In genomic region chr1:36575347-36575746, GRCm38 (mm10) we compare ENCODE assay signal across 32 mouse cellular contexts. TPM values are rescaled to one million over a fixed set of nuclear protein-coding genes. Genes with fewer than 3 reads are reported as not detected.
DNase-seq lines count a peak whose midpoint lies in the region; ATAC-seq and TF ChIP-seq lines count a peak whose summit lies in the region.
"Had no signal": no experiment of that assay in that cellular context is flagged by ENCODE, and none has a peak within 500 bp of the region (broad histone marks: within the 10 kb centered on the region; RNA-seq: fewer than 3 reads in every experiment).

No protein-coding gene starts in this region.

- H3K4me3 ChIP-seq in lung, embryonic 14.5 days (ENCODE audit: low read depth, low read length), result no peak overlapping the region
- no peak overlapping the region for H3K4me3 ChIP-seq in limb, embryonic 10.5 days
- H3K4me3 ChIP-seq: embryonic facial prominence, embryonic 12.5 days; heart, embryonic 12.5 days; hindbrain, embryonic 13.5 days; limb, embryonic 15.5 days; myocyte; neural tube, embryonic 12.5 days had no signal

- peaks cover 20% of the 10 kb centered on the region for H3K4me1 ChIP-seq in lung, embryonic 14.5 days (ENCODE audit: insufficient read depth)
- peaks cover 90% of the 10 kb centered on the region for H3K4me1 ChIP-seq in limb, embryonic 10.5 days

- no peaks in the 10 kb centered on the region for H3K9me3 ChIP-seq in lung, embryonic 14.5 days (ENCODE audit: low read depth, low read length)
- H3K9me3 ChIP-seq in limb, embryonic 10.5 days (replicated peaks), result no peaks in the 10 kb centered on the region
- H3K9me3 ChIP-seq: embryonic facial prominence, embryonic 12.5 days; heart, embryonic 12.5 days; hindbrain, embryonic 13.5 days; limb, embryonic 15.5 days; neural tube, embryonic 12.5 days had no signal

- H3K9ac ChIP-seq in lung, embryonic 14.5 days, result no peak overlapping the region
- H3K9ac ChIP-seq: embryonic facial prominence, embryonic 12.5 days; forebrain, postnatal 0 days; heart, embryonic 12.5 days; hindbrain, embryonic 13.5 days; limb, embryonic 15.5 days; liver, embryonic 14.5 days; neural tube, embryonic 12.5 days had no signal

- peak overlapping the region; percentile 16; the same call in 1 of the 2 replicates for H3K27ac ChIP-seq in lung, embryonic 14.5 days (ENCODE audit: low read depth)
- H3K27ac ChIP-seq in limb, embryonic 10.5 days, result peak overlapping the region; percentile 77
- H3K27ac ChIP-seq: embryonic facial prominence, embryonic 12.5 days; hindbrain, embryonic 13.5 days; limb, embryonic 15.5 days; liver, embryonic 14.5 days; neural tube, embryonic 12.5 days had no signal

- H3K36me3 ChIP-seq in lung, embryonic 14.5 days (ENCODE audit: insufficient read depth), result no peaks in the 10 kb centered on the region
- H3K36me3 ChIP-seq in limb, embryonic 10.5 days, result no peaks in the 10 kb centered on the region
- H3K36me3 ChIP-seq: embryonic facial prominence, embryonic 12.5 days; heart, embryonic 12.5 days; hindbrain, embryonic 13.5 days; limb, embryonic 15.5 days; neural tube, embryonic 12.5 days had no signal

- no peak for TF ChIP-seq CTCF in lung, embryonic 14.5 days (IDR thresholded peaks at IDR 0.05; ENCODE audit: low read depth)

- DNase-seq in heart, adult 11 months, result peak; percentile 93
- no peak for DNase-seq in heart, postnatal 4 days
- no peak for DNase-seq in lung, embryonic 14.5 days
- DNase-seq in lung, postnatal 10 days, result no peak
- DNase-seq in limb, embryonic 10.5 days (ENCODE audit: low spot score), result no peak
- DNase-seq in frontal cortex, adult 2 months (ENCODE audit: extremely low spot score in 1 of 2, low spot score in 1 of 2), result no peak
- no peak for DNase-seq in ovary, postnatal 14 days (ENCODE audit: low spot score)
- DNase-seq: adrenal gland, adult 2 months; cerebellum, adult 2 months; cerebellum, postnatal 14 days; forebrain, postnatal 0 days; gastrocnemius, postnatal 25 days; heart, postnatal 10 days; kidney, adult 18-20 months; kidney, postnatal 4 days; lung, adult 2 months; right cerebral cortex, postnatal 4 days; thymus, postnatal 14 days had no signal

- H3K4me2 ChIP-seq in lung, embryonic 14.5 days, result no peak overlapping the region
- H3K4me2 ChIP-seq: embryonic facial prominence, embryonic 12.5 days; heart, embryonic 12.5 days; hindbrain, embryonic 13.5 days; limb, embryonic 15.5 days; midbrain, embryonic 11.5 days; neural tube, embryonic 12.5 days had no signal

- ATAC-seq in lung, embryonic 14.5 days (ENCODE audit: insufficient read depth), result no peak
- ATAC-seq: CD4-positive, CD25-positive, alpha-beta regulatory T cell, adult 4 months; forebrain, postnatal 0 days had no signal

- WGBS in lung, embryonic 14.5 days, result 46% methylated on average over 6 of the region's 6 CpGs
- 58% methylated on average over 6 of the region's 6 CpGs for WGBS in limb, embryonic 10.5 days

- H3K27me3 ChIP-seq in lung, embryonic 14.5 days (ENCODE audit: insufficient read depth, low read length), result no peaks in the 10 kb centered on the region
- no peaks in the 10 kb centered on the region for H3K27me3 ChIP-seq in limb, embryonic 10.5 days (ENCODE audit: low read depth, poor library complexity, severe bottlenecking)
- H3K27me3 ChIP-seq: embryonic facial prominence, embryonic 12.5 days; heart, embryonic 12.5 days; limb, embryonic 15.5 days; neural tube, embryonic 12.5 days had no signal

RNA-seq across cellular contexts. Expression of gene Sema4c, which starts 17.2 kb away (rescaled TPM):
- total RNA-seq in heart, postnatal 4 days (2021), result 10 to 100 TPM; 26.7 to 31.2 TPM
- polyA plus RNA-seq in lung, embryonic 14.5 days (2014; fragmentation: Nextera tagmentation; extraction: Ambion mirVana), result 2.2 and 2.7 TPM in 2 replicates
- polyA plus RNA-seq in limb, embryonic 10.5 days (2016; fragmentation: Nextera tagmentation; extraction: Ambion mirVana), result 28.5 and 34.2 TPM in 2 replicates
- 12.3 and 12.7 TPM in 2 replicates for polyA plus RNA-seq in frontal cortex, adult 2 months (2012; rRNA removed)

RNA-seq across cellular contexts. Expression of gene Ankrd39, which starts 28.1 kb away (rescaled TPM):
- total RNA-seq in heart, postnatal 4 days (2021), result 10 to 100 TPM; 16.0 to 18.5 TPM
- 18.9 and 19.9 TPM in 2 replicates for polyA plus RNA-seq in lung, embryonic 14.5 days (2014; fragmentation: Nextera tagmentation; extraction: Ambion mirVana)
- 19.5 and 20.3 TPM in 2 replicates for polyA plus RNA-seq in limb, embryonic 10.5 days (2016; fragmentation: Nextera tagmentation; extraction: Ambion mirVana)
- 16.2 and 17.7 TPM in 2 replicates for polyA plus RNA-seq in frontal cortex, adult 2 months (2012; rRNA removed)

RNA-seq across cellular contexts. Expression of gene Gm42417, which starts 36.1 kb away (rescaled TPM):
- total RNA-seq in heart, postnatal 4 days (2021), result 10 to 100 TPM; 48.6 to 69.8 TPM
- polyA plus RNA-seq in lung, embryonic 14.5 days (2014; fragmentation: Nextera tagmentation; extraction: Ambion mirVana), result not detected in 2 replicates
- polyA plus RNA-seq in limb, embryonic 10.5 days (2016; fragmentation: Nextera tagmentation; extraction: Ambion mirVana), result 0.39 TPM in 1 of 2 replicates, not detected in the other
- 0.04 TPM in 1 of 2 replicates, not detected in the other for polyA plus RNA-seq in frontal cortex, adult 2 months (2012; rRNA removed)
- total RNA-seq: adrenal gland, adult 2 months; adrenal gland, postnatal 4 days; left cerebral cortex, adult 8-10 months; left cerebral cortex, postnatal 36 days; midbrain, postnatal 0 days had no signal
- polyA plus RNA-seq: adrenal gland, adult 2 months; forebrain, embryonic 11.5 days; hindbrain, embryonic 13.5 days; liver, embryonic 14.5 days; lung, adult 2 months; midbrain, embryonic 11.5 days; neural tube, embryonic 12.5 days had no signal

RNA-seq across cellular contexts. Expression of gene Ankrd23, which starts 38.7 kb away (rescaled TPM):
- 100 to 1,000 TPM; 151 to 159 TPM for total RNA-seq in heart, postnatal 4 days (2021)
- 11.6 and 11.7 TPM in 2 replicates for polyA plus RNA-seq in lung, embryonic 14.5 days (2014; fragmentation: Nextera tagmentation; extraction: Ambion mirVana)
- polyA plus RNA-seq in limb, embryonic 10.5 days (2016; fragmentation: Nextera tagmentation; extraction: Ambion mirVana), result 14.3 and 16.8 TPM in 2 replicates
- polyA plus RNA-seq in frontal cortex, adult 2 months (2012; rRNA removed), result 9.5 and 11.5 TPM in 2 replicates
